Mouse (Mus musculus) embryo, embryonic 10 days (tissue): Measurements from ENCODE around the gene Slc25a21.
A peak's percentile ranks its signal among the peaks of the same experiment; 100 is the strongest.

ENCODE experiments used
- DNase-seq: peaks from one replicate; pipeline ENCODE4 v3.0.0-alpha.2; 2015; ENCODE audit warnings: low spot score

The Slc25a21 gene

GRCm38 (mm10) chr12:56767474-56767873 is 429.8 kb downstream of the Slc25a21 start:
- no peak for DNase-seq

DNA sequence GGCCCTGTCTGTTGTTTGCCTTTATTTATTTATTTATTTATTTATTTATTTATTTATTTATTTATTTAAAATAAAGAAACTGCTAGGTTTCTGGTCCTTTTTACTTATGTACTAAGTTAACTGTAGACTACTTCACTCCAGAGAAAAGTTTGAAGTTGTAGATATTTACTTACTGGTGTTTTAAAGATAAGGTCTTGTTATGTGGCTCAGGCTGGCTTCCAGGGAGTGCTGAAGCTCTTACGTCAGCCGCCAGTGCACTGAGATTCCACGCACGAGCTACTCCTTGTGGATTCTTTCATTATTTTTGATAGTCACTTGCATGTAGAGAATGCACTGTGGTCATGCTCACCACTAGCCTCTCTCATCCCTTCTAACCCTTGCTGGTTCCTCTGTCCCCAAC is 460.2 kb downstream of the Slc25a21 start:
- no peak for DNase-seq

- DNase-seq, result no peak
Measured at GRCm38 (mm10) chr12:56727631-56728030, 469.6 kb downstream of the Slc25a21 start.

DNA sequence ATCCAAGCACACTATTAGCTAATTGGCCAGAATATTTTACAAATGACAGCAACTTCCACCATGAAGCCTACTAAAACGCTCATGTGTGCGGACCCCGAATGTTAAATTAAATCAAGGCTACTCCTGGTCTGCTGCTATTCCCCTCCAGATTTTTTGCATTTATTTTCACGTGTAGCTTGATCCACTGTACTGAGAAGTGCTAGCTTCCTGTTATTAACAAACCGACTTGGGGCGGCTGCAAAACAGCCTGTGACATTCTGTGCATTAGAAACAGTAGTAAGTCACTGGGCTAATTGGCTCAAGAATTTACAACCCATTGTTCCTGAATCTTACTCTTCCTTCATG is 478.6 kb downstream of the Slc25a21 start:
- DNase-seq, result no peak

DNA sequence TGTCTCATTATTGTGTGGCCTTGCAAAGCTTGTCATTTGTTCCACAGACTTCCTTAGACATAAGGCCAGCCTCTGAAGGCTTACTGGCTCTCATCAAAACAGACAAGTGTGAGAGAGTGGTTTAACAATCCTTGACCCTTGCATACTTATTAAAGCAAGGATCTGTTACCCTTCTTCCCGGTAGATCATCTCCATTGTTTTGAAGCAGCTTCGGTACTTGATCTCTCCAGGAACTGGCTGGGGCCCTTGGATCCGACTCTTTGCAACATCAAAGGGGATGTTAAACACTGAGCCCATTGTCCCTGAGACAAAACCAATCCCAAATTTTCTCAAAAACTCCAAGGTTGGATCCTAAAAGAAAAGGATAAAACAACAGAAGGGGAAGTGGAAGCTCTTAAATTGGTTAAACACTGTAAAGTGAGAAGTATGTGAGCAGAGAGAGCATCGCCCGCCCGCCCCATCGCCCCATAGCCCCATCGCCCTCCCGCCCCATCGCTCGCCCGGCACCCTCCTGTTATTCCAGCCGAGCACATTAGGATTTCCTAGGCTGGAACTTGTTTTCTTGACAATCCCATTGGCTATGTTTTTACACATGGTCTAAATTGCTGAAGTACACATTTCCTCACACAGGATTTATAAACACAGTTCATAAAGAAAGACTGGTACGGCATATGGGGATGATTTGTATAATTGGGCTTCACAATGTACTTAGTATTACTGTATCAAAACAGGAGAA is 479.1 kb downstream of the Slc25a21 start:
- DNase-seq, result peak; percentile 35

GRCm38 (mm10) chr12:56701004-56701403 is 496.3 kb downstream of the Slc25a21 start:
- DNase-seq, result no peak

DNA sequence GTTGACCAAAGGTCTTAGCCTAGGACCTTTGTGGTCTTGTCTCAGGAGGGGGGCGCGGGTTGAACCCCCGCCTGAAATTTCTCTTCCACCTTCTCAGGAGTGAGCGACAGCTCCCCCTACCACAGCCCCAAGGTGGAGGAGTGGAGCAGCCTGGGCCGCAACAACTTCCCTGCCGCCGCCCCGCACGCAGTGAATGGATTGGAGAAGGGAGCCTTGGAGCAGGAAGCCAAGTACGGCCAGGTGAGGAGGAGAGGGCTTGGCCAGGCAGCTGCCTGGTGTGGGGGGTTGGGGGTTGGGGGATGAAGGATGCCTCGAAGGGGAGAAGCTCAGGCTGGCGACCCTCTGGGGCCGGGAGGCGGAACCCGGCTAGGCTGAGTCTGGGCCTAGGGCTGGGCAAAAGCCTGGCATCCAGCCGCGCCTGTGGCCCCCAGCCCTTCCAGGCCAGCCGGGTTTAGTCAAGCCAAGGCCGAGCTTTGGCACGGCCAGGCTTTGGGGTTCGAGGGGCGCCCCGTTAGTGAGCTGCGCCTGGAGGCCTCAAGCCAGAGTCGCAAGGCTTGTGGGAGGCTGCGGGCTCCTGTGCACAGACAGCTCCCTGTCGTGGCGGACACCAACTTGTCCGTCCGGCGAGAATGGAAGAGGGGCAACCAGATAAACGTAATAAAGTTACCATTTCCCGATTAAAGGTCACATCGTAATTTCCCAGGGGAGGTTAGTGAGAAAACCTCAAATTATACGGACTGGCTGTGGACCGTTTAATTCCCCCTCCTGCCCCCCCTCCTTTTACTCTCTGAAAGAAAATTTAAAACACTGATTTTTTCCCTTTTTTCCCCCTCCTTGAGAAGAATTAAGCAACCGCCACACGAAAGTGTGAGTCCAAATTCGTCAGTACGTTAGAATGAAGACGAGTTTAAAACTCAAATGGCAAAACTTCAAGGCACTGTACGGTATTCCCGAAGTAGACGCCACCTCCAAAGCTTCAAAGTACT is 497.1 kb downstream of the Slc25a21 start:
- DNase-seq, result peak; percentile 46

- DNase-seq, result no peak
Measured at GRCm38 (mm10) chr12:56699351-56699750, 497.9 kb downstream of the Slc25a21 start.

GRCm38 (mm10) chr12:56698191-56698980 is 498.9 kb downstream of the Slc25a21 start:
- DNase-seq, result no peak

DNA sequence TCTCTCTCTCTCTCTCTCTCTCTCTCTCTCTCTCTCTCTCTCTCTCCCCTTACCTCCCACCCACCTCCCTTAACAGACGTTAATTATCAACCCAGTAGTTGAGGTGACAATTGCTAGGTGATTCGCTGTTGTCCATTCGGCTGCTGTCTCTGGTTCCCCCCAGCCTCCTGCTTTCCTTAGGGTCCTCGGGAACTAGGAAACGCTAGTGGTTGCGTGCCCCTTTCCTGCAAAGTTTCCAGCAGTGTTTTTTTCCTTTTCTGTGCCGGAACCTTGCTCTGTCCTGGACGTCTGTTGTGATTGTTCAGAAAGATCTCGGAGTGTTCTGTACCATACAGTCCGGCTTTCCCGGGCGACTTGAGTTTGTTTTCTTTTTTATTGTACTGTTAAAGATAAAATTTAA is 499.5 kb downstream of the Slc25a21 start:
- no peak for DNase-seq

DNA sequence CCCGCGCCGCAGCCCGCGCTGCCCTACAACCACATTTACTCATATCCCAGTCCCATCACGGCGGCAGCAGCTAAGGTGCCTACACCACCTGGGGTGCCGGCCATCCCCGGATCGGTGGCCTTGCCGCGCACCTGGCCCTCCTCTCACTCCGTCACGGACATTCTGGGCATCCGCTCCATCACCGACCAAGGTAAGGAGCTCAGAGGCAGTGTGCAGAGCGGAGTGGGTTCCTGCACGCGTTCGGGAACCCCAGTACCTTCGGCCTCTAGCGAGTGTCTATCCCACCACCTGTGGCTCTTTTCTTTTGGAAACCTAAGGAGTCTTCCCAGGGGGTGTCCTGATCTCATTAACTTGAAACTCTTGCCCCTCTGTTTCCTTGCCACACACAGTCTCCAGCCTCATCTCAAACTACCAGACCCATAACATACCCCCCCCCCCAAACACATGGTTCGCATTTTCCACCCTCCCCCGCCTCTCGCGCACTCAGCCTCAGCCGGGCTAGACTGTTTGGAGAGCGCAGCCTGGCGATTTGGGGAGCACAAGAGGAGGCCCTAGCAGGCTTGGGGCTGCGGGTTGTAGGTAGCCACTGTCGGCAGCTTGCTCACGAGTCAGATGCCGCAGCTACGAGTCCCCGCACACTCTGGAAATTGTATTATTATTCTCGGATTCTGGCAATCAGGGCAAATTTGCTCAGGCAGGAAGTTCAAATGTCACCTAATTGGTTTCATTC is 500.1 kb downstream of the Slc25a21 start:
- DNase-seq, result peak; percentile 59

- DNase-seq, result peak; percentile 77
Measured at GRCm38 (mm10) chr12:56696174-56697010, 500.9 kb downstream of the Slc25a21 start.

DNA sequence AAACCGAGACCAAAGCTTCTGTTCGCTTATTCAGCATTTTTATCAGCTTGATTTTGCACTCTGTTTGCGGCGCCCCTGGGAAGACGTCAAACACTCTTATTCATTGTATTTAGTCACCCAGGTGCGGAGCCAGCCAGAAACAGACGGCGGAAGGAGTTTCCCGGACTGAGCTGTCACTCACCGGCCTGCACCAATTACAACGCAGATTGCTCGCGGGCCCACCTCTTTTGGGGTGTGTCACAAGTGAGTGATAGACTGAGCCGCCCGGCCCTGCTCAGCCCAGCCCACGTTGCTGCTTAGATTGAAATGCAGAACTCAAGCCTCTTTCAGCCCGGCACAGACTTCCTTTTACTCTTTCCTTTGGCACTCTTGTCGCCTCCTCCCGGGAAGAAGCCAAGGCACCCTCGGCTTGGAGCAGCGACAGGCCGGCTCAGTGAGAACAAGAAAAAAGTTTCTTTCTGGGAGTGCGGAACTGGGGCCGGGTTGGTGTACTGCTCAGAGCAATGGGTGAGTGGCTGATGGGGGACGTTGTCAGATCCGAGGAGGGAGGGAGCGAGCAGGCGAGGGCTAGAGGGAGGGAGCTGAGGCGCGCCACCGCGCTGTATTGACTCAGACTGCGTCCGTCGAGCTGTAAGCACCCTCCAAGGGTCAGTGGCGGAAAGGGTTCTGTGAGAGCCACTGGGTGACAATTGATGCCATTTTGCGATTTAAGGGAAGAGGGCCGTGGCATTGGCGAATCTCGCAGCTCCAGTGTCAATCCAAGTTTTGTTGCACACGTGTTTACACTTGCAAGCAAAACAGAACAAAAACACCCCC is 501.7 kb downstream of the Slc25a21 start:
- peak; percentile 94 for DNase-seq

GRCm38 (mm10) chr12:56694936-56695335 is 502.3 kb downstream of the Slc25a21 start:
- no peak for DNase-seq

DNA sequence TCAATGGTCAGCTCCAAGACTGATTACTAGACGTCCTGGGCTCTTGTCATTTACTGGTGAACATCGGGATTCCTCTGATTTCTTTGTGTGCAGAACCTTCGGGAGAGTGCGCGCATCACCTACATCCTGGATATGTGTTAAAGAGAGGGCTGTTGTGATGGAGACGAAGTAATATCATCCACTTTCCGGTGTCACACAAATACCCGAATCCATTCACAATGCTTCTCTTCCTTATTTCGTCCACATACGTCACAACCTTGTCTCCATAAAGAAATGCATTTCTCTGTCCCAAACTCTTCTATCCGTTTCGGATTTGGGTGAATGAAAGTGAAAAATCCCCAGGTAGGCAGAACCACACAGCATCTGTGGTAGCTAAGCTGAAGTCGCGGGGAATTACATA is 502.9 kb downstream of the Slc25a21 start:
- no peak for DNase-seq

DNA sequence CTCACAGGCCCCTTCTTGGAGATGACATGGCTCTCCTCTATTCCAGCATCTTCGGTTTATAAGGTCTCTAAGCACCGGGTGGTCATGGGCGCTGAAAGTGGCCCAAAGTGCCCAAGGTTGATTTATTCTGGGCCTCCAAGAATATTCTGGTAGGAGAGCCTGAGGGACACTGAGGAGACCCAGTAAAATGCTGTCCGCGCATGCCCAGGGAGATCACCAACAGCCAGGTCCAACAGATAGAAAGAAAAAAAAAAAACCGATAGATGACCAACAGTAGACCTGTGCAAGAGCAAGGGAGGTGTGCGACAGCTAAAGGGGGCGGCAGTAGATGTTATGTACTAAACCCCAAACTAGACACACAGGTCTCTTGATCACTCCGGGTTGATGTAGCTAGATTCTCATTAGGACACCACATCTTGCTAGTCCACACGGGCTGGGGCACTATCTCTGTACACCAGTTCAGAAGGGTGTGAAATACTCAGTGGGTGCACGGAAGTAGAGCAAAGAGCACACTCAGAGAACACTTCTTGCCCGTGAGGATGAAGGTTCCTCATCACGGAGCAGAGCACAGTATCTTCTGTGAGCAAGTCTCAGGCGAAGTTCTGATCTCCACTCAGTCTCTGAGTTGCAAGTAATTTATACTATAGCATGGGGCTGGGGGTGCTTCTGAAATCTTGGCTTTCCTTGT is 503.7 kb downstream of the Slc25a21 start:
- DNase-seq, result no peak

DNA sequence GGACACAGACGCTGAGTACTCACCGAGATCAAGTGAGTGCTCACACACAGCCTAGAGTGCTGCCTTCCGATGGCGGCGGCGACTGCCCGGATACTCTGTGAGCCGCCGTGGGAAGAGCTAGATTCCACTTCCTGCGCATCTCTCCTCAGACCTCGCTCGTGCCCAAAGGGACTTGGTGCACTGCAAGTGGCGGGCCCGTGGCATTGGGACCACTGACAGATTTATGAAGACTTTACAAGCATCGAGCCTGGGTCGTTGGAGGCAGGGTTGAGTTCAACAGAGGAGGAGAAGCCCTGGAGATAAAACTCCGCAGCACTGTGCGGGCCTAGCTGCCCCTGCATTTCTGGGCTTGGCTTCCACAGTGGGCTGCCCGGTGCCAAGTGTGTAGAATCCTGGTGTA is 504.7 kb downstream of the Slc25a21 start:
- peak; percentile 66 for DNase-seq

DNA sequence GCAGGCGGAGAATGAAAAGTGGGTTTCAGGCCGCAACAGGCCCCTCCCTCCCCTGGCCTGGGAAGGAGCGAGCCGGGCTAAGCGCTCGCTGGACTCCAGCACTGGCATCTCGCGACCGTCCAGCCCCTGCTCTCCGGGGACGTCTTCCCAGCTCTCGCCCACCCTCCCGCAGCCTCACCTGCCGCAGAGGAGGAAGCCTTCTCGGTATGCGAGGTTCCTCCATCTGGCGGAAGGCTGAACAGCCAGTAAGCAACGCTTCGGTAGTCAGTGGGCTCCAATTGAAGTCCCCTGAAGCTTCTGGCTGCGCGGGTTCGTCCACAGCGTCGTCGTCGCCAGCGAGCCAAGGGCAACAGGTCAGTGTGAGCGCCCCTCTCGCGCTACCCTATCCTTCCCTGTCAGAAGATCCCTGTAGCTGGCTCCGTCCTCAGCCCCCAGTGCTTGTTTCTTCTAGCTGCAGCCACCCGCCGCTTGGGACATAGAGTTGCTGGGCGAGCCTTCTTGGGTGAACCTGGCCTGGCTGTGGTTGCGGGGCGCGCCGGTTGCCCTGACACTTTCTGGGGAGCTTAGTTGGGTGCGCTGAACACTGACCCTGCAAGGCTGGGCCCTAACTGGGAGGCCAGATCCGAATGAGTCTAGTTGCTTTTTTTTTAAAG is 505.7 kb downstream of the Slc25a21 start, which contains the start of gene Pax9:
Gene Pax9, plus strand, starts transcription at position 341 of the 653 bp plus-strand sequence.
- peak; percentile 69 for DNase-seq

GRCm38 (mm10) chr12:56691001-56691400 is 506.3 kb downstream of the Slc25a21 start:
- DNase-seq, result no peak
